Mouse (Mus musculus) myocyte (in vitro differentiated cells): ENCODE measurements around the gene Cyb5r4.

Source experiments
- E2F4 ChIP-seq: IDR thresholded peaks from one replicate; pipeline ENCODE4 v1.6.1; 2011; ENCODE audit warnings: mild to moderate bottlenecking, control low read depth, moderate library complexity; ENCODE audit not compliant: insufficient read depth
- MYOD1 ChIP-seq, 3 experiments: IDR thresholded peaks; one replicate each; pipeline ENCODE4 v1.6.1; 2011; ENCODE audit warnings: control low read depth in 2 of 3, low read depth in 2 of 3, mild to moderate bottlenecking in 2 of 3, moderate library complexity in 1 of 3; ENCODE audit not compliant: insufficient read length in 2 of 3, control insufficient read depth in 1 of 3
- POLR2A ChIP-seq: IDR thresholded peaks from one replicate; pipeline ENCODE4 v1.6.1; 2011; ENCODE audit warnings: low read depth, mild to moderate bottlenecking, control low read depth, moderate library complexity; ENCODE audit not compliant: insufficient read length
- POLR2AphosphoS2 ChIP-seq: IDR thresholded peaks from one replicate; pipeline ENCODE4 v1.6.1; 2011; ENCODE audit warnings: low read depth, control low read depth; ENCODE audit not compliant: insufficient read length
- TCF12 ChIP-seq: IDR thresholded peaks from one replicate; pipeline ENCODE4 v1.6.1; 2011; ENCODE audit warnings: mild to moderate bottlenecking, control low read depth; ENCODE audit not compliant: poor library complexity, insufficient read depth, severe bottlenecking
- USF1 ChIP-seq: IDR thresholded peaks from one replicate; pipeline ENCODE4 v1.6.1; 2011; ENCODE audit warnings: low read depth, mild to moderate bottlenecking, control low read depth, moderate library complexity

GRCm38 (mm10) chr9:87027423-87028084, 5.7 kb downstream of the Cyb5r4 start:
- TF ChIP-seq USF1 (no peak), POLR2A (no peak), TCF12 (no peak), POLR2AphosphoS2 (no peak), E2F4 (no peak), MYOD1 (IDR thresholded peaks at IDR 0.05; ENCODE audit: control insufficient read depth in 1 of 3, insufficient read length in 2 of 3, low read depth in 2 of 3) (no peak)
